Mouse (Mus musculus) neural tube, embryonic 14.5 days (tissue): ENCODE measurements around the gene Bicc1. TPM values are rescaled to one million over a fixed set of nuclear protein-coding genes. Genes with fewer than 3 reads are reported as not detected.

ENCODE experiments used
- polyA plus RNA-seq: library from polyadenylated mRNA; unstranded; fragments of >200 nt; fragmentation: Nextera tagmentation; extraction: Ambion mirVana; gene quantifications from 2 replicates; pipeline ENCODE4 v1.2.1, GENCODE M21; 2014

Bicc1 gene
- polyA plus RNA-seq, 1 experiment from 2014 or later = 2.0 TPM

Other genes with a start within 250 kb of the Bicc1 start
- gene Tfam, start 78.6 kb upstream of the Bicc1 start, polyA plus RNA-seq = 45.7 and 48.1 TPM in 2 replicates
- gene Ube2d1, start 125.6 kb upstream of the Bicc1 start, polyA plus RNA-seq = 218 and 220 TPM in 2 replicates
- 322 and 357 TPM in 2 replicates for gene Cisd1, start 185.3 kb upstream of the Bicc1 start, polyA plus RNA-seq
- gene Ipmk, start 188.1 kb upstream of the Bicc1 start, polyA plus RNA-seq = 24.3 and 26.4 TPM in 2 replicates